Mouse (Mus musculus) forebrain, embryonic 11.5 days (tissue): ENCODE data around the gene Hpca. TPM values are rescaled to one million over a fixed set of nuclear protein-coding genes. Genes with fewer than 3 reads are reported as not detected.

Experiments used
- ATAC-seq: fragments of 200-750 bp; cut with Nextera tagmentation; replicated peaks from 2 replicates; pipeline ENCODE4 v1.8.0; 2017; ENCODE audit warnings: moderate TSS enrichment; ENCODE audit not compliant: low FRiP score
- DNase-seq: peaks from one replicate; pipeline ENCODE4 v3.0.0-alpha.2; 2017; ENCODE audit warnings: low spot score
- H3K27ac ChIP-seq: fragments of 300-500 bp; sonication (generic); 2 replicates; pipeline ENCODE4 v1.5.1; 2014; ENCODE audit warnings: low read depth, low read length
- H3K27me3 ChIP-seq: fragments of 300-500 bp; sonication (generic); 2 replicates; pipeline ENCODE4 v1.6.1; 2014; ENCODE audit warnings: mild to moderate bottlenecking, low read length, mixed read lengths; ENCODE audit not compliant: control insufficient read depth, insufficient read depth
- H3K36me3 ChIP-seq: fragments of 300-500 bp; sonication (generic); 2 replicates; pipeline ENCODE4 v1.6.1; 2014; ENCODE audit warnings: mild to moderate bottlenecking, low read length, moderate library complexity, mixed read lengths; ENCODE audit not compliant: control insufficient read depth, insufficient read depth
- H3K4me1 ChIP-seq: fragments of 300-500 bp; sonication (generic); replicated peaks from 2 replicates; pipeline ENCODE4 v1.6.1; 2014; ENCODE audit warnings: low read length, mixed read lengths; ENCODE audit not compliant: control insufficient read depth, insufficient read depth
- H3K4me2 ChIP-seq: fragments of 300-500 bp; sonication (generic); 2 replicates; pipeline ENCODE4 v1.6.1; 2014; ENCODE audit warnings: low read depth, mild to moderate bottlenecking, low read length, moderate library complexity, mixed read lengths; ENCODE audit not compliant: severe bottlenecking
- H3K4me3 ChIP-seq: fragments of 300-500 bp; sonication (generic); 2 replicates; pipeline ENCODE4 v1.5.1; 2014; ENCODE audit warnings: low read depth, low read length
- H3K9ac ChIP-seq: fragments of 300-500 bp; sonication (generic); 2 replicates; pipeline ENCODE4 v1.6.1; 2014; ENCODE audit warnings: low read length
- H3K9me3 ChIP-seq: fragments of 300-500 bp; sonication (generic); 2 replicates; pipeline ENCODE4 v1.6.1; 2016; ENCODE audit warnings: low read length, mixed read lengths; ENCODE audit not compliant: control insufficient read depth
- WGBS: fragments of 180-500 bp; shearing (Covaris S2); extraction: QIAGEN DNeasy Blood & Tissue Kit; methylation state at CpG from one replicate; pipeline ENCODE4 v1.1.7; 2014; 5-methylcytosine and 5-hydroxymethylcytosine counted together
- polyA plus RNA-seq: library from polyadenylated mRNA; unstranded; fragments of >200 nt; fragmentation: Nextera tagmentation; extraction: Ambion mirVana; gene quantifications from 2 replicates; pipeline ENCODE4 v1.2.1, GENCODE M21; 2014

Gene Hpca
- polyA plus RNA-seq, 1 experiment from 2014 or later, result 1.2 TPM

- Histone ChIP-seq H3K4me3 (no peak overlapping the region), H3K9ac (no peak overlapping the region), H3K27ac (no peak overlapping the region), H3K27me3 (no peaks in the 10 kb centered on the region), H3K4me1 (peaks cover 4% of the 10 kb centered on the region), H3K36me3 (no peaks in the 10 kb centered on the region), H3K9me3 (no peaks in the 10 kb centered on the region), H3K4me2 (no peak overlapping the region)
- WGBS, result 81% methylated on average over 3 of the region's 3 CpGs
- DNase-seq (no peak), ATAC-seq (no peak)
Measured at GRCm38 (mm10) chr4:129062281-129063075, 59.4 kb downstream of the Hpca start.

Other genes starting within 250 kb of the Hpca start
- 9.4 and 11.0 TPM in 2 replicates for gene Trim62, start 238.5 kb downstream of the Hpca start, polyA plus RNA-seq
- 11.5 TPM in 2 replicates for gene Azin2, start 159.6 kb downstream of the Hpca start, polyA plus RNA-seq
- gene Ak2, start 130.1 kb downstream of the Hpca start, polyA plus RNA-seq, result 173 and 174 TPM in 2 replicates
- 10.1 and 12.2 TPM in 2 replicates for gene Rnf19b, start 63.8 kb downstream of the Hpca start, polyA plus RNA-seq
- 1.5 and 2.0 TPM in 2 replicates for gene Tmem54, start 16.5 kb downstream of the Hpca start, polyA plus RNA-seq
- gene Fndc5, start 15.0 kb upstream of the Hpca start, polyA plus RNA-seq, result 0.63 and 1.4 TPM in 2 replicates
- gene S100pbp, start 67.7 kb upstream of the Hpca start, polyA plus RNA-seq, result 25.4 and 30.7 TPM in 2 replicates
- 113 and 118 TPM in 2 replicates for gene Yars, start 67.7 kb upstream of the Hpca start, polyA plus RNA-seq
- gene C77080, start 139.4 kb upstream of the Hpca start, polyA plus RNA-seq, result 4.7 and 4.8 TPM in 2 replicates
- gene Sync, start 165.6 kb upstream of the Hpca start, polyA plus RNA-seq, result 0.37 and 0.57 TPM in 2 replicates
- gene Rbbp4, start 213.3 kb upstream of the Hpca start, polyA plus RNA-seq, result 508 and 555 TPM in 2 replicates
- gene Zbtb8os, start 213.7 kb upstream of the Hpca start, polyA plus RNA-seq, result 44.9 and 46.2 TPM in 2 replicates